Mouse (Mus musculus) thymus, adult 18-20 months (tissue): Measurements from ENCODE around the gene Klk4.

Experiments
- DNase-seq, 2 experiments: peaks; one replicate each; pipeline ENCODE4 v3.0.0; 2022; ENCODE audit warnings: mixed read lengths in 2 of 2

The Klk4 gene

DNA sequence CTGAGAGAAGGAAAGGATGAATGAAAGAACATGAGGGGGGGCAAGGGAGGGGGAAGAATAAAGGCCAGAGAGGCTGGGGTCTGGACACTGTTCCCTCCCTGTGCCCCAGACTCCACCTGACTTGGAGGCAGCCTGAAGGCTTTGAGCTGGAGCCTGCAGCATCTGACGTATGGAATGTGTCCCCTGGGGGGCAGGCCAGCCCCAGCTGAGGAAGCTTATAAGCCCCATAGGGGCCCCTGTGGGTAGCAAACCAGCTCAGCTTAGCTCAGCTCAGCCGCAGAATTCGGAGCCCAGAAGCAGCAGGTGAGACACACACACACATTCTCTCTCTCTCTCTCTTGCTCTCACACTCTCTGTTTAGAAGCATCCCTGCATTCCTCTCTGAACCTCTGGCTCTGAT is at the start of gene Klk4:
Klk4 (plus strand) TSS at position 249 of the 400 bp plus-strand sequence.
- no peak for DNase-seq

DNA sequence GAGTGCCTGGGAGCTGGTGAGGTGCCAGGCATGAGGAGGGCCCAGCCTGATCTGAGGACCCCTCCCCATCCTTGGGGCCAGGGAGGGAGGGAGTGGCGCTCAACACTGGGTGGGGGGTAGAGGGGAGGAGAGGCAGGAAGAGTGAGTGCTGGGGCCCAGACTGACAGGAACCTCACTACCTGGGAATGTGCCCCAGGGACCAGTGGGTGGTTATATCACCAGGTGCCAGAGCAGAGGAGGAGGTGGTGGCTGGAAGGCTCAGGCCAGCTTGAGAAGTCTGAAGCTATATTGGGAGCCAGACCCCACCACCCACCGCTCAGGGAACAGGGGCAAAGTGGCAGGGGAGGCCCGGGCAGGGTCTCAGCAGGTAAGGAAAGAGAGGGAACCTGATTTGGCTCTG is 39.3 kb upstream of the Klk4 start, which contains the start of gene Klk5:
Klk5 (plus strand) TSS at position 271 of the 400 bp plus-strand sequence.
- DNase-seq: no peak

DNA sequence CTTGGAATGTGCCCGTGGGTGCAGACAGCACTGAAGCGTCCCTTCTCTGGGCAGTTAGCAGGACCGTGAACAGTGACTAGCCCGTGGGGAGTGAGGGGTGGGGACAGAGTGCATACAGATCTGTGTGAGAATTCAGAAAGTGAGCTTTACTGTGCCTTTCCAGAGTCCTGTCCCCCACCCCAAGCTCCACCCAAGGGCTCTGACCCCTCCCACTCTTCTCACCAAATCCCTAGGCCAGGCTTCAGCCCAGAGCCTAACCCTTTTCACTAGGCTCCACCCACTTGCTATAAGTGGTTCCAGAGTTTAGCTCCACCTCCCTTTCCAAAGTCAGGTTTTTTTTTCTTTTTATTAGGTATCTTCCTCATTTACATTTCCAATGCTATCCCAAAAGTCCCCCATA is 37.2 kb upstream of the Klk4 start:
- no peak for DNase-seq

DNA sequence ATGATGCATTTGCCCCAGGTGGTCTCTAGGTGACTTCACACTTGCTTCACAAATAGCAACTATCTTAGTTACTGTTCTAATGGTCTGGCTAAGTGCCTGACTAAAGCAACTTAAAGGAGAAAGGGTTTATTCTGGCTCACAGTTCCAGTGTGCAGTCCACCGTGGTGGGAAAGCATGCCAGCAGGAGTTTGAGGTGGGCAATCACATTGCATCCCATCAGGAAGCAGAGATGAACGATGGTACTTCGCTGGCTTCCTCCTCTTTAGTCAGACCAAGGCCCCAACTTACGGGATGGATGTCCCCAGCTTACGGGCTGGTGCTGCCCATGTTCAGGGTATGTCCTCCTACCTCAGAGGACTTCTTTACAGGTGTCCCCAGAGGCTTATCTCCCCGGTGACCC is 29.3 kb upstream of the Klk4 start:
- no peak for DNase-seq

DNA sequence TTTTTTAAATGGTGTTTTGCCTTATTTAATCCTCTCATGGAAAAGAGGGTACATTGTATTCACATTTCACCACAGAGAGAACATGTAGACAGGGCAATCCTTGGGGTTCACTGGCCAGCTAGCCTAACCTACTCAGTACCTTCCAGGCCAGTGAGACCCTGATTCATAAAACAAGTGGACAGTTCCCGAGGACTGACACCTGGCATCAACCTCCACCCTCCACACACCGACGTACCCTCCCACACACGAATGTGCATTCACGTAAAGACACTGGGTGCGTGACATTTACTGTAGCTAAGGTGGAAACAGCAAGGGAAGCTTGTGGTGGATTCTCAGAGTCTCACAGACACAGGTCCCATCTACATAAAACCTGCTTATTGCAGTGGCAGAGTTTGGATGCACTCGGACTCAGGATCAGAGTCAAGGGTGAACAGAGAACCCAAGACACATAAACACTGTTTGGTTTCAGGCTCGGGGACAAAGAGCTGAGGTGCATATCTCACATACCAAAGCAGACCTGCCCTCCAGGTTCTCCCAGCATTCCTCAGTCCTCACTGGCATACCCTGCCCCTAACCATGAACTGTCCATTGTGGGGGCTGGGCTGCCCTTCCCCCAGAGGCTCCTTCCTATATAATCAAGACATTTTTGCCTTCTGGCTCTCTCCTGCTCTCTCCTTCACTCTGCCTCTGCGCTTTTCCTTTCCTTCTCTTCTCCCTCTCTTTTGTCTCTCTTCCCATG is 26.1 kb upstream of the Klk4 start:
- DNase-seq: no peak

DNA sequence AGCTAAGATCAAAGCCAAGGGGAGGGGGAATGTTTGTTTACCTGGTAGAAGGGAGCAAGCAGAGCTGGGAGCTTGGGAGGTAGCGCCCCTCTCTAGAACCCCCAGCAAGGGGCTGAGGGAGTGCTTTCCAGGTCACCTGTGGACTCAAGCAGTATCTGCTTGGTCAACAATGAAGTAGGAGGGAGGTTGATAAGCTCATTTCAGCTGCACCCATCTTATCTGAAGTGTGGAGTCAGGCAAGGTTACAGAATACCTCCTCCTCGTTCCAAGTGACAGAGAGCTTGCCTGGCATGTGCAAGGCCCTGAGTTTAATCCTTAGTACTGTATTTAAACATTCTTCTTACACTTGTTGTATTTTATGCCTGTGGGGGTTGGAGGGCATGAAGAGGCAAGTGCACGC is 25.3 kb upstream of the Klk4 start:
- DNase-seq: no peak

DNA sequence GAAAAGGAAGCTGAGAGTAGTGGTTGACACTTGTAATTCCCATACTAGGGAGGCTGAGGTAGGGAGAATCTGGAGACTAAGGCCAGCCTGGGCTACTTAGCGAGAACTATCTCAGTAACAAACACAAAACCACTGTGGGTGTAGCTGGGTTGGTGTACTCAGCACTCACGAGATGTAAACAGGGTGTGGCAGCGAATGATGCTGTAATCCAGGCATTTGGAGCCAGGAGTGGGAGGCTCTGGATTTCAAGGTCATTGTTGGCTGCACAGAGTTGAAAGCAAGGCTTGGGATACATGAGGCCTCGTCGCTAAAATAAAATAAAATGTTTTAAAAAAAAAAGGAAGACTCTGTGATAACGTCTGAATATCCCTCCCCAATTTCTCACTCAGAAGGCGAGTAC is 24.7 kb upstream of the Klk4 start:
- no peak for DNase-seq

DNA sequence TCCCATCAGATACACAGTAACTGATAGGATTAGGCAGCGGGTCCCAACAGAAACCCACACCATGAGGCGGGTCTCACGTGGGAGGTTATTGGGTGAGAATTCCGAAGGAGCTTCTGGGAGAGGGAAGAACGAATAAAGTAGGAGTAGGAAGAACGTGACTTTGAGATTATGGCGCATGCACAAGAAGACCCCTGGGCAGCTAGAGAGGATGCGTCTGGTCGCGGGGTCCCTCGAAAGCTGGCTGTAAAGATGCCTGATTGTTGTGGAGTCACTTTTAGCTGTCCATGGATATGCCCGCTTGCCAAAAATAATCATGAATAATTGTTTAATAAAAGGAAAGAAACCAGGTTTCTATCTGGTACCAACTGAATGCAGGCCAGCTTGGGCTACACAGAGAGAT is 23.5 kb upstream of the Klk4 start:
- DNase-seq: no peak

DNA sequence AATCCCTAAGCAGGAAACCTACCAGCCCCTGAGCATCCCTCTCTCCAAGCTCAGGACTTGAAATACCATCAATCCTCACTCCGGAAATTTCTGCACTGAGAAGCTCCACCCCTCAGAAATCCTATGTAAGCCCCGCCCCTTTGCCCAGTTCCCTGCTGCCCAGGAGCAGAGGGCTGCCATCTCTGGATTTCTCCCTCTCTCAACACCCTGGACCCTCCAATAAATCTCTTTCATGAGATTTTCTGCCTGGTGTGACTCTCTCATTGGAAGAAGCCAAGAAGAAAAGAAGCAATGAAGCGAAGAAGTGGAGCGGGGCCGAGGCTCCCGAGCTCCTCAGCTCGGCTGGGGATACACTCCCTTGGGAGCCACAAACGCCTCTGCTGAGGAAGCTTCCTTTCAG is 20.5 kb upstream of the Klk4 start:
- no peak for DNase-seq

DNA sequence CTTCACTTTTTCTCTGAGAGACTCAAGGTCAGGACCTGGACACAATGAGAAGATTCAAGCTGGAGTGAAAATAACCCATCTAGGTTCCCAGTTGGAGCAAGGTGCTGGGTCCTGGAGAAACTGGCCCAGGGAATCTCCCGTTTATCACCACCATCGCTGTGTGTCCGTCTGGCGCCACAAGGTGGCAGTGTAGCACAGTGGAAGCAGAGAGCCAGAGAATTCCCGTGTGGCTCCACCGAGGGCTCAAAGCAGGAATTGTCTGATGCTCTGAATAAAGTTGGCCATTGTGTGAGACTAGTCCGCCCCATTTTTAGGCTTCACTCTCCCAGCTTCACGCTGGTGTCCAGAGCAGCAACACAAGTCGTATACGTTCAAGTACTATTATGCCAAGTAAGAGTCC is 7.7 kb upstream of the Klk4 start:
- no peak for DNase-seq

DNA sequence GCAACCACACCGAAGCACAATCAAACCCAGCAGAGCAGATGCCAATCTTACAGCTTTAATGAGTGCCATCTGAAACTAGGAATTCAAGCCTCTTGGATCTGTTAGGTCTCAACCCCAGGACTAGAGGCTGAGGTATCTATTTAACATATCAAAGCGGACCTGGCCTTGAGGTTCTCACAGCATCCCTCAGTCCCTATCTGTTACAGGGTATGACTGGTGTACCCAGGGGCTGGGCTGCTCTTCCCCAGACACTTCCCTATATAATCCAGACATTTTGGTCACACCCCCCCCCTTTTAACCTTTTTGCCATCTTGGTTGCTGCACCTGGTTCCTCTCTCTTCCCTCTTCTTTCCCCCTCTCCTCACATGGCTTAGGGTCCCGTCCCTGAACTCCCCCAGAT is 7.3 kb upstream of the Klk4 start:
- no peak for DNase-seq

DNA sequence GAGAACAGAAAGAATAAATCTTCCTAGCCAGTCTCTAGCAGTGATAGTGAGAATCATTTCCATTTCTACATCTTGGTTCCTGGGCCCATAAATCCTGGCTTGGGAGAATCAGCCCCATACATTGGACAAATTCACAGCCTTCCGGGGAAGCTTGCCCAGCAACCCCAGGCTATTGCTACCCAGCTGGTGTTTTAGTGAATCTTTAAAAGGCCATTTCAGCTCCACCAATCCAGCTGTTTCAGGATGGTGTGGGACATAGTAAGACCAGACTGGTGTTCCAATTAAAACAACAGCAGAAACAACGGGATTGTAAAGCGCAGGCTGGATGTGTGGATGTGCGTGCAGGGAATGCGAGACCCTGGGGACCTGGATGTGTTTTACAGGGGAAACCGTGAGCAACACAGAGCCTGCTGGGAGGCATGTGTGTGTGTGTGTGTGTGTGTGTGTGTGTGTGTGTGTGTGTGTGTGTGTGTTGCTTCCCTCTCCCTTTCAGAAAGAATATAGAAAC is 6.0 kb upstream of the Klk4 start:
- DNase-seq: no peak

DNA sequence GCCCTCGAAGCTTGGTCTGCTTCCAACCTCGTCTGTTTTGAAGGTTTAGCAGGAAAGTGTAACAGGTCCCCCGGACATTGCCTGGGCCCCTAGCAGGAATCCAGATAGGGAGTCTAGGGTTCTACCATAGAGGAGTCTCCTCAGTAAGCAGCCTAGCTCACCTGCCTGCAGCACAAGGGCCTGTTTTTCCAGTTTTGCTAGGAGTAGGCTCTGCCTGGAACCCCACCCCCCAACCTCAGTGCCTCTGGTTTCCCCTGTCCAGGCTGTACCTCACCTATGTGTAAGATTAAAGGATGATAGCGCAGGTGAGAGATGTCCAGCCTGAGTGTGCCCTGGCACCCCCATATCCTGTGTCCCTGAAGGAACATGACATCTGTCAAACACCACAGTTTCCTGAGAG is 4.5 kb upstream of the Klk4 start:
- DNase-seq: no peak

DNA sequence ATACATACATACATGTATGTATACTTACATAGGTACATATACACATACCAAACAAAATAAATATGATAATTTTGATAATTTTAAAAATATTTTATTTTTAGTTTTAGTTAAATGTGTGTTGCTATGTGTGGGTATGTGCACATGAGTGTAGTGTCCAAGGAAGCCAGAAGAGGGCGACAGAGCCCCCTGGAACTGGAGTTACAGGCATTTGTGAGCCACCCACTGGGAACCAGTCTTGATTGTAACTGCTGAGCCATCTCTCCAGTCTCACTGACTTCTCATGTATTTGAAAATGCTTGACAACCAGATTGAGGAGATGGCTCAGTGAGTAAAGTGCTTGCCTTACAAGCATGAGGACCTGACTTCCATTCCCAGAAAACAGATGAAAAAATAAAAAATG is 2.7 kb upstream of the Klk4 start:
- DNase-seq: no peak

DNA sequence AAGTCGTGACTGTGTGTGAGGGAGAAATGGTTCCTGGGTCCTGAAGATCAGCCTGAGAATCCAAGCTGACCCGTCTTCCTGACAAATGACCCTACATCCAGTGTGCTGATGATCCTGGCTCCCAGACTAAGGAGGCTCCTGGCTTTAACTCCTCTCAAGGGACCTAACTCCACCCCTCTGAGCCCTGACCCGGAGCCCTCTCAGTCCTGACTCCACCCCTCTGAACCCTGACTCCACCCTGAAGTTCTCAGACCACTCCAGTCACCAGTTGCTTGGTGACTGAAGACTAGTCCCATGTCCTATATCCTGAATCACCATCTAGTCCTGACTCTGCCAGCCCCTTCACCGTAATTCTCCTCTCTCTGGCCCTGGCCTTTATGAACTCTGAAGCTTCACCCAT is 1.4 kb downstream of the Klk4 start:
- DNase-seq: no peak

DNA sequence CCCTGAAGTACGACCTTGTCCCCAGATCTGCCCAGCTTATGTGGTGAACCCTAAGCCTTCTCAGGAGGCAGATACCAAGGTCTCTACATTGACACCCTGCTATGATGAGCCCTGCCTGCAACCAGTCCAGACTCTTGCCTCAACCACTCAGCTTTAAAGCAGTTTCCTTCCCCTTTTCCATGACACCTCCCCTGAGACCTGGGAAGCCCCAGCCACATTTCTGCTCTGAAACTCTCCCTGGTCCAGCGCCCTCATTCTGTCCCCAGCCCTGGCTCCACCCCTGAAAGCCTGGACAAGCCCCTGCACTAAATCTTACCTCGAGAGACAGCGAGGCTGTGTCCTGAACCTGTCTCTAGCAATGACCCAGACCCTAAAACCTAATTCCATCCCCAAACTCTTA is 1.9 kb downstream of the Klk4 start:
- DNase-seq: no peak

DNA sequence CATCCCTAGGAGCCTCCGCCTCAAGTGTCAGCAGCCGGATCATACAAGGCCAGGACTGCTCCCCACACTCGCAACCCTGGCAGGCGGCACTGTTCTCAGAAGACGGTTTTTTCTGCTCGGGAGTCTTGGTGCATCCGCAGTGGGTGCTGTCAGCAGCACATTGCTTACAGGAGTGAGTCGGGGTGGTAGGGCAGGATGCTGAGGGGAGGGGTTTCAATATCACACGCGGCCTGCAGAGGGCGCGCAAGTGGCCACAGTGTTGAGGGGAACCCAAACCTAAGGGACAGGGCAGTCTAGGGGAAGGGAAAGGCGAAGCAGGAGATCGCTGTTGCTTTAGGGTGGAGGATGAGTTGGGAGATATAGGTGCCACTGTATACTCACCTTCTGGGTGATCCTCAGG is 2.6 kb downstream of the Klk4 start:
- DNase-seq: no peak

DNA sequence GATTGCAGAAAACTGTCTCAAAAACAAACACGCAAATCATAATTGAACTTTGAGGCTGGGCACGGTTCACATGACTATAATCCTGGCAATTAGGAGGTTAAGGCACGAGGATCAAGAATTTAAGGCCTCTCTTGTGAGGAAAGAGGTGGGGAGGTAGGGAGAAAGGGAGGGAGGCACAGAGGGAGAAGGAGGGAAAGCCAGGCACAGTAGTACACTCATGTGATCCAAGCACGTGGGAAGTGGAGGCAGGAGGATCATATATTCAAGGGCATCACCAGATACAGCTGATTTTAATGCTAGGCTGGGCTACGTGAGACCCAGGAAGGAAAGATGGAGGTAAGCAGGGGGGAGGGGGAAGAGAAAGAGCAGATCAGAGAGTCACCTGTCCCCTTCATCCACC is 10.4 kb downstream of the Klk4 start:
- no peak for DNase-seq

DNA sequence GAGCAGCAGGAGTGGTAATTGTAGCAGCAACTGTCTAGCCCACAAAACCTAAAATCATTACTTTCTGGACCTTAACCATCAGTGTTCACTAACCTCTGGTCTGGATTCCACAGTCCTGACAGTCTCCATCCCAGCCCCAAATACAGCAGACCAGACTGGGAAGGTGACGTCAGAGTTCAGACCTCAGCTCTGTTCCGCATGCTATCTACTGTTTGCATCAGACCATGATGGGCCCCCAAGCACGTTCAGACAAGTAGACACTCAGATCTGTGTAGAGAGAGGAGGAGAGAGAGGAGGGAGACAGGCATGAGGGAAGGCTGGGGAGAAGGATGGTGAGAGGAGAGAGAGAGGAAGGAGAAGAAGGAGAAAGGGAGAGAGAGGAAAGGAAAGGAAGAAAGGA is 10.8 kb downstream of the Klk4 start:
- no peak for DNase-seq

DNA sequence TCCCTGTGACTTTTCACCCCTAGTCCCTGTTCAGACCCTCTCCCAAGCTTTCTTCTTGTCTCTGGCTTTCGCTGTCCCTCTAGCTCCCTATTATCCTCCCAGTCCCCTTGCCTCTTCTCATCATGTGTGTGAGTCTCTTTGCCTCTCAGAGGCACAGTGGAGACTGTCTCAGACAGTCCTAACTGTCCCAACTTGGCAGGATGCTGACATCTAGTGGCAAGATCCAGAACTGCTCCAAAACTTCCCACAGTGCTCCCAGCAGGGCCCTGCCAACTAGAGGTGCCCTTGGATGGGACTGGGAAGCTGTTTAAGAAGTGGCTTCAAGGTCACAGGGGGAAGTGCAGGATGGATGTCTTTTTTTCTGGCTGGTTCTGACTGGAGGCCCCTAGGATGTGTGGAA is 13.9 kb downstream of the Klk4 start:
- DNase-seq: peak; percentile 19 to 21

DNA sequence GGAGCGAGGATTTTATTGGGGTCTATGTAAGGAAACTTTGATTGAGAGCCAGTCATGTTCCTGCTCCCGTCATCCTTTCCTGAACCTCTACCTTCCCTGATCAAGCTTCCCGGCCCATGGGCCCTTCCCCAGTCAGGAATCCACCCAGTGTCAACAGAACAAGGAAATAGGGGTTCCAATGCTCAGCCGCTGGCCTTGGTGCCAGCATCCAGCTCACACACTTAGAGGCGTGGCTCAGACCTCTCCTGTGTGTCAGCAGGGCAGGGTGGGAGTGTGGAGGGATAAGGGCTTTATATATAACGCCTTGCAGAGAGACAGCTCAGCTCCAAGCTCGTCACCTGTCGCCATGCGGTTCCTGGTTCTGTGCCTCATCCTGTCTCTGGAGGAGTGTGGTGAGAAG is 33.9 kb downstream of the Klk4 start:
- DNase-seq: no peak

DNA sequence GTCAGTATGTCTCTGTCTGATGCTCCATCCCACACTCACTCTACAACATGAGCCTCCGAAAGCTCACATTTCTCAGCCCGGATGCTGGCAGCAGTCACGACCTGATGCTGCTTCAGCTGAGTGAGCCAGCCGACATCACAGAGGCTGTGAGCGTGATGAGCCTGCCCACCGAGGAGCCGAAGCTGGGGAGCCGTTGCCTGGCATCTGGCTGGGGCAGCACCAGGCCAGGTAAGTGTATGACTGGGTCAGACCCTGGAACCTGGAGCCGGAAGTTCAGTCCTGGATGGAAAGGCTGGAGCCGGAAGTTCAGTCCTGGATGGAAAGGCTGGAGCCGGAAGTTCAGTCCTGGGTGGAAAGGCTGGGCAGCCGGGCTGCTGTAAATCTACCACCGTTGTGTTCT is 37.5 kb downstream of the Klk4 start:
- no peak for DNase-seq

DNA sequence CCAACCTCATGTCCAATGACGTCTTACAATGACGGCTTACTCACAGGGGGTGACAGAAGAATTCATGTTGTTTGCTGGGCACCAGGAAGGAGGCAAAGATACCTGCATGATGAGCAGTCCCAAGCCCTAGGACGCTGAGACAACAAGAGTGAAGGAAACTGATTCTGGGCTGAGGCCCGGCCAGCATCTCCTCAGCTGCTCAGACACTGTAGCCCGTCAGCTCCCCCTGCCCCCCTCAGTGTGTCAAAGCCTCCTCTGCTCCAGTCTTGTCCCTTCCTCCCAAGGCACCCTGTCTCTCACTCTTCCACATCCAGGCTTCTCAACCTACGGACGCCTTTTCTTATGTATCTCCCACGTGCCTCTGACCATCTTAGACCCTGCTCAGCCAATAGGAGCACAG is 37.9 kb downstream of the Klk4 start:
- no peak for DNase-seq

DNA sequence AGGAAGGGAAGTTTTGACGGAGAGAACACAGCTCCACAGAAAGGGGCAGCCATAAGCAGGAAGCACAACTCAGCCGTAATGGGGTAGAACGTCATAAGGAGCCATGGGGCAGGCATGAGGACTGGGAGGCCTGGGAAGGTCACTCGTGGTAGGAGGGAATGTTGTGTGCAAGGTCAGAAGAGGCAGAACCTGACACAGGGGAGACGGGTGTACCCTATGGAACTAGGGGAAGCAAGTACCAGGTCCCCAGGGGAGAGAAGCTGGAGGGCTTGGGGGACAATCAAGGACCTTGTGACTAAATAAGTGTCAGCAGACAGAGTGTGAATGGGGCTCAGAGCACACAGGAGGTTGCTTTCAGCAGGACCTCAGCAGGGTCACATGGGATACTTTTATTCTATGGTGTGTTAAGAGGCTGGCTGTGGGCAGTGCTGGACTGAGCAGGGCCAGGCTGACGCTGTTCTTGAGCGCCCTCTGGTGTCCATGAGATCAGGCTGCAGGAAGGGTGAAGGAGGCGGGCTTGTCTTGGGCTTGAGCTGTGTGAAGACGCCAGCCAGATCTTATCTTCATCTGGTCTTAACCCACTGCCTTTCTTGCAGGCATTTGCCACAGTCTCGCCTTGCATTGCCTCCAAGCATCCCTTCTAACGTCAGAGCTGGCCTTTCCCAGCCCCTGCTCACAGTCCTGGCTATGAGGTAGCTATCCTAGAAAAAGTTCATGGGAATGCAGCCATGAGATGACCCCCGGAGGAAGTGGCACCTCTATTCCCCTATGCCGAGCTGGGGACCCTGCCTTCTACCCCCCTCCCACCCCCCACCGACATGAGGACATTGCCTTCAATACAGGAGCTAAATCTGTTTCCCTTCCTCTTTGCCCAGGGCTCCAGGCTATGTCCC is 38.8 kb downstream of the Klk4 start:
- no peak for DNase-seq
